Mouse (Mus musculus) lung, postnatal 0 days (tissue): Measurements from ENCODE around the gene Rab23.

Experiments
- CTCF ChIP-seq: IDR thresholded peaks from 2 replicates; pipeline ENCODE4 v1.5.1; 2016; ENCODE audit warnings: antibody characterized with exemption, mild to moderate bottlenecking
- EP300 ChIP-seq: IDR thresholded peaks from 2 replicates; pipeline ENCODE4 v1.6.1; 2016; ENCODE audit warnings: antibody characterized with exemption, mild to moderate bottlenecking, control low read depth

GRCm38 (mm10) chr1:33738681-33739278 is 19.1 kb downstream of the Rab23 start:
- TF ChIP-seq CTCF (no peak), EP300 (no peak)
